Mouse (Mus musculus) embryonic fibroblast, embryonic 13.5 days (primary cell): ENCODE results near the gene Hexb.

ENCODE experiments used
- CTCF ChIP-seq: IDR thresholded peaks from 2 replicates; pipeline ENCODE4 v1.5.1; 2011; ENCODE audit warnings: mild to moderate bottlenecking, control low read depth, low read length, moderate library complexity, borderline replicate concordance; ENCODE audit not compliant: insufficient read depth
- POLR2A ChIP-seq: IDR thresholded peaks from 2 replicates; pipeline ENCODE4 v1.6.1; 2011; ENCODE audit warnings: low read depth, mild to moderate bottlenecking, control low read depth, low read length, moderate library complexity

DNA sequence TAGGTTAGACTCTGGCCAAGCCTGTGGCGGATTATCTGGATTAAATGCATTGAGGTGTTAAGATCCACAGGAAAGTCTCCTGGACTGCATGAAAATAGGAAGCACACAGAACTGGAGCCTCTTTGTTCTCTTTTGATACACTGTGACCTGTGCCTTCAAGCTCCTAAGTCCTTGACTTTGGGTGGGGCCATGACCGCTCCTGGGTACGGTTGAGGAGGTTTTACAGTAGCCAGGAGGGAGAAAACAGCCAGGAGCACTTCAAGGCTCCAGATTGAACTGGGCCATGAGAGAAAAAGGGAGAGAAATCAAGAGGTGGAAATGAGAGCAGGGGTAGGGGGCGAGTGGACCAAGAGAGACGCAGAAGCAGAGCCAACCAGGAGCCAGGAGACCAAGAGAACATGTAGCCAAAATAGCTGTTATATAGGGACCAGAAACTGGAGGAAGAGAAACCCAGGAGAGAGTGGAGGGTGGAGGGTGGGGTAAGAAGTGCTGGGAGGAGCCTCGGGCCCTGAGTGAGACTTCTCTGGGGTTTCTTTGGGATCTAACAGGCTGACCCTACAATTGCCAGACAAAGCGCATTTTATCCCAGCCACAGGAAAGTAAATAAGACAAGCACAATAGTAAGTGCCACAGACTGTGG is 9.4 kb upstream of the Hexb start:
- no peak for TF ChIP-seq POLR2A
- no peak for TF ChIP-seq CTCF
